Mouse (Mus musculus): Measurements from ENCODE around the gene Rassf1.

Gene Rassf1

DNA sequence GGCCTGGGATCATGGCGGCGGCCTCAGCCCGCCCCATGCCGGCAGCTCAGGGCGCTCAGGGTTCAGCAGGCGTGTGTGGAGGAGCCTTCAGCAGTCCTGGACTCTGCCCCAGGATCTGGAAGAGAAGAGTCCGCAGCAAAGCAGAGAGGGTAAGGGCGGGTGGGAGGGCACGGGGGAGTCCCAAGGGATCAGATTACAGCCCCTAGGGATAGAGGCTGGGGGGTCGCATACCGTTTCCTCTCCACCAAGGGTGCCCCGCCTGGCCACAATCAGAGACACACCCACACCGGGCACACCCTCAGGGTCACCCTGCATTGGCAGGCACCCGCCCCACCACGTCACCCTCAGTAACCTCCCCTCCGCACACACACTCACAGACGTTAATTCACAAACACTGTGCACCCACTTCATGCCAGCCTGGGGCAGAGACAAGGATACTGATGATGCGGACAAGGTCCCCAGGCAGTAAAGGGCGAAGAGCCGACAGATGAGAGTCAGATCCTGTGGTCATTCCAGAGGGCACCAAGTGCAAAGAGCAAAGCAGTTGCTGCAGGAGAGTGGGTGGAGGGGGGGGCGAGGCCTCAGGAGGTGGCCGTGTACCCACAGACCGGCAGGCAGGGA is 53.8 kb downstream of the Rassf1 start:
- DNase-seq (ENCODE audit: low spot score in 2 of 2) = no peak

DNA sequence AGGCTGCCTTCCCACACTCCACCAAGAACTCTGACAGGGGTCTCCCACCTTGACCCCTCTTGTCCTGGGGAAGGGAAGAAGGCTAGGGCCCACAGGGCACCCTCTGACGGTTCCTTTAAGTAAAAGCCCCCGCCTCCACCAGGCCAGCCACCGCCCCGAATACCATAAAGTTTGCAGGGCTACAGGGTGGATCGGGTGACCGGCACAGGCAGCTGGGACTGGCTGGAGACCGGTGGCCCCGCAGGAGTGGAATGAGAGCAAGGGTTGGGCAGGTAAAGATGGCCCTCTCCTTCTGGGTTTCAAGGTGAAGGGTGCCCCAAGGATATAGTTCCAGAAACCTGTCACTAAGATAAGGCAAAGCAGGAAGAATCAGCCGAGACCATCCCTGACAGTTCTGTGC is 55.2 kb downstream of the Rassf1 start:
- no peak for DNase-seq (ENCODE audit: low spot score in 2 of 2)

DNA sequence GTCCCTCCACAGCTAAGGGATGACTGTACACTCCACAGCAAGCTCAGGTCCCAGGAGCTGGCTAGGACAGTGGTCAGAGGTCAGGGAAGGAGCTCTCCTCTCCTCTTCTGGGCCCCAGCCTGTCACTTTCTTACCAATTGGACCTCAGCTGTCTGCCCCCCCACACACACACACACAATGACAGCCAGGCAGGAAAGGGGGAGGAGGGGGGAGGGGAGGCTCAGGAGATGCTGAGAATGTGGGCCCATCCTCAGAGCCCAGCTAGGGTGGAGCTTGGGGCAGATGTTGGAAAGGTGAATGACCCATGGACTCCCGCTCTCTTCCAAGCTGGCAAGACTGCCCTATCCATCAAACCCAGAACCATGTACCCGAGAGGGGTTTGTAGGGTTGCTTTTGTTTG is 55.7 kb downstream of the Rassf1 start:
- no peak for DNase-seq (ENCODE audit: low spot score in 2 of 2)

DNA sequence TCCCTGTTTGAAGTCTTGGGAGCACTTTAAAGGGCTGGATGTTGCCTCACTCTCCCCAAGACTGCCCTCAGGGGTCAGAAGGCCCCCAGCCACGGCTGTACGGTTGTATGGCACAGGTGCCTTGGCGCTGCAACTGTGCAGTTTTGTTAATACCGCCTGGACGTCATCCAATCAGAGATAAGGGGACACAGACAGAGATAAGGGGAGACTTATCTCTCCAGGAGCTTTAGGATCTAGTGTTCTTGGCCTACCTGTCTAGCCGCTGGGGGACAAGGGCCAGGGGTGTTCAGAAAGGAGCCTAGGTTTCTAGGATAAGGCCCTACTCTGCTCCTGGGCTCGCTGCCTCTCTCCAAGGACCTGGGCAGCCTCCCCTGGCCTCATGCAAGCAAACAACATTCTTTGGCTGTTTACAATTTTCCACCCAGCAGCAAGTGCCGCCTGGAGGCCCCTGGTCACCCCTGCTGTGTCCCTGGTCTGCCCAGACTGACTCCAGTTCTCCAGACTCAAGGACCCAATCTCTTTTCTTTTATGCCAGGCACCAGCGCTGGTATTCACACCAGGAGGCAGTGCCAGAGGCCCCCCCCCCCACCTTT is 56.4 kb downstream of the Rassf1 start:
- DNase-seq (ENCODE audit: low spot score in 2 of 2) = no peak

DNA sequence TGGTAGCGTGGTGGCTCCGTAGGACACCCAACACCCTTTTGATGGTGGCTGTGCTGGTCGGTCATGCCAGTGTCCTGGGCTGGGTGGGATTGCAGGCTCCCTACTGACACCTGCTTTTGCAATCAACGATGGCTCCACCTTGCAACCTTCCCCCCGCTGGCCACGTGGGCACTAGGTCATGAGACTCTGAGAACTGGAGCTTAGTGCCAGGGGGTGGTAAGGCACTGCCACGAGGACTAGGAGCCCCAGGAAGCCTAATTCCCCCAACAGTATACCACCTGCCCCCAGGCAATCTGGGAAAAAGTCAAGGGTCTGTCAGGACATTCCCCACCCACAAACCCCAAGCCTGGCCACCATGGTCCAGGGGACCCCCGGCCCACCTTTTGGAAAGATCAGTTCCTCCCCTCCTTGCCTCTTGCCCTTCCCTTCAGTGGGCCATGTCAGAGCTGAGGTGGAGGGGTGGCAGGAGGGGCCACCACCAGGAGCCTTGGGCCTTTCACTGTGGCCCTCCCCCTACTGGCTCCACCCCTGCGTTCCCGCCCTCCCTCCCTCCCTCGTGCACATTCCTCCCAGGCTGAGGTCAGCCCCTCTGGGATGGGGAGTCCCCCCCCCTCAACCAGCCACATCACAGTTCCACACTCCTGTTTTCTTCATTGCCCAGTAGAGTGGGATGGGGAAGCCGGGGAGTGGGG is 57.5 kb downstream of the Rassf1 start, which contains the start of gene Sema3b:
Gene Sema3b (minus strand): TSS at position 489 of the 692 bp plus-strand sequence.
- no peak for DNase-seq (ENCODE audit: low spot score in 2 of 2)

DNA sequence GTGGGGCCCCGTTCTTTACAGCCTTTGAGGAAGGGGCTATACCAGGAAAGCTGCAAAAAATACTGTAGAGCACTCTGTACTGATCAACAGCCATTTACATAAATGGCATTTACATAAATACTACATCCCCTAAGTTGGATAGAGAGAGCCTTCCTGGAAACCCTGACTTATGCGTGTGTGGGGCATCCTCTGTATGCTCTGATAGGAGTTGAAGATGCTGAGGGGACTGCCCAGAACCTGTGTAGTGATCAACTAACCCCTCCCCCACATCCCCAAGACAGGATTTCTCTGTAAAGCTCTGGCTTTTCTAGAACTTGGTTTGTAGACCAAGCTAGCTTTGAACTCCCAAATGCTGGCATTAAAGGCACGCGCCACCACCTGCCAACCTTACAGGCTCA is 58.1 kb downstream of the Rassf1 start:
- no peak for DNase-seq (ENCODE audit: low spot score in 2 of 2)

DNA sequence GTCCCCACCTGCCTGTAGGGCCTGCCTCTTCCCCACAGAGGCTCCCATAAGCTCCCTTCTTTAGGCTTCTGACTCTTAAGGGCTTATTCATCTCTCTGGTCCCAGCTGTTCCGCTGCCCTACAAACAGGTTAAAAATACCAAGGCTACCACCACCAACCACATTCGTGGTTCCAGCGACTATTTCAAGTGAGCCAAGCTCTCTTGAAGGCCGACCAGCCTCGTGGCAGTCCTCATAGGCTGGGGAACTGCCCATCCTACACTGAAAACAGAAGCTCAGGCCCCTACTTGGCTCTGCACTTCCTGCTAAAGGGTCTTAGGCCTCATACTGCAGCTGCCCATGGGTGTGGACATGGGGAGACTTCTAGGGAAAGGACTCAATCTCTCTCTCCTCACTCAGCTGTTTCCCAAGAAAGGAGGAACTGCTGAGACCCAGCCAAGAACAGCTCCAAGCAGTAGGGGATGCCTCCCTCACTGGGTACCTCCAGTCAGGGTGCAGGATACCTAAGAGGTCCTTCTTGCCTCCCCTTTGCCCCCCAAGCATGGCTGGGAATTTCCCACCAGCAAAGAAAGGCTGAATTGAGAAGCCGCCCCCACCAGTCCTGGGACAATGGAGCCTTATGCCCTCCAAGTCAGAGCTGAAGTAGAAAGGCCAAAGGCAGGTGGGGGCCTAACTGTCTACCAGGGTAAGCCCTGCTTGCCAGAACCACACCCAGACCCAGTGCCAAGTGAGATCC is 60.3 kb downstream of the Rassf1 start:
- no peak for DNase-seq (ENCODE audit: low spot score in 2 of 2)

All from frontal cortex, postnatal 25 days (tissue).